Mouse (Mus musculus): Measurements from ENCODE around the gene Hist1h4f.

DNA sequence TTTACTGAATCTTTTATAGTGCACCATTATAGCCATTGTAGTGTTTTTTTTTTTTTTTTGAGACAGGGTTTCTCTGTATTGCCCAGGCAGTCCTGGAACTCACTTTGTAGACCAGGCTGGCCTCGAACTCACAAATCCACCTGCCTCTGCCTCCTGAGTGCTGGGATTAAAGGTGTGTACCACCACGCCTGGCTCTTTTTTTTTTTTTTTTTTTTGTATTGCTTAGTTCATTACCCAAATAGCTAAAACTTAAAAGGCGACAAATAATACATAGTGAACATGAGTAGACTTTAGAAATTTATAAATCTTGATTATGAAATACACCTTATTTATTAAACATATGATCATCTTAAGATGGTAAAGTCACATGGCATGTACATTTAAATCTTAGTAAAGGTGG lies 10.0 kb downstream of the Hist1h4f start:
- TF ChIP-seq CTCF (conservative IDR thresholded peaks at IDR 0.05; ENCODE audit: insufficient read depth, insufficient read length, low read depth, low read length) (no peak), POLR2A (IDR thresholded peaks at IDR 0.05; ENCODE audit: low read depth, low read length) (no peak)

Measured in kidney, adult 2 months (tissue).